Mouse (Mus musculus) embryonic stem cell, embryonic (primary cell): ENCODE data around the gene Tmprss7.

Source experiments
- CTCF ChIA-PET, 4 experiments: fragments of 300-600 bp in 2 of 4; fragments of 350-600 bp in 2 of 4; sonication (Branson Sonifier 250); formaldehyde crosslinking; loops; one replicate each; lab custom pipeline; 2022; ENCODE audit warnings: inconsistent platforms in 2 of 4; lab: Charles Lee
- POLR2A ChIA-PET, 4 experiments: fragments of 300-600 bp in 2 of 4; fragments of 350-600 bp in 2 of 4; sonication (Branson Sonifier 250); formaldehyde crosslinking; loops; one replicate each; lab custom pipeline; 2022; ENCODE audit warnings: antibody characterized with exemption in 4 of 4, inconsistent platforms in 1 of 4; lab: Charles Lee

Gene Tmprss7

DNA sequence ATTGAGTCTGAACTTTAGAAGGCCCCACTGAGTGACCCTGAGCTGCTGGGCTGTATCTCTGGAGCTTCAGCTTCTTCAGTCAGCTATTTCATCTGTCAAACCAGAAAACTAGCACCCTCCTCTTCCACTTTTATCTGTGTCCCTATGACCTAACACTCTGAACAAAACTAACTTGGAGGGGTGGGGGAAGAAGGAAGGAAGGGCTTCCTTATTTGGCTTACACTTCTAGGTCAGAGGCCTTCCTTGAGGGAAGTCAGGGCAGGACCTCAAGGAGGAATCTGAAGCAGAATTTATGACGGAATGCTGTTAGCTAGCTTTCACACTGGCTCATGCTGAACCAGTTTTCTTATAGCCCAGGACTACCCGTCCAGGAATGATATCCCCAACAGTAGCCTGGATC lies 42.0 kb downstream of the Tmprss7 start:
- POLR2A ChIA-PET: no interaction called here
- CTCF ChIA-PET: no interaction called here

DNA sequence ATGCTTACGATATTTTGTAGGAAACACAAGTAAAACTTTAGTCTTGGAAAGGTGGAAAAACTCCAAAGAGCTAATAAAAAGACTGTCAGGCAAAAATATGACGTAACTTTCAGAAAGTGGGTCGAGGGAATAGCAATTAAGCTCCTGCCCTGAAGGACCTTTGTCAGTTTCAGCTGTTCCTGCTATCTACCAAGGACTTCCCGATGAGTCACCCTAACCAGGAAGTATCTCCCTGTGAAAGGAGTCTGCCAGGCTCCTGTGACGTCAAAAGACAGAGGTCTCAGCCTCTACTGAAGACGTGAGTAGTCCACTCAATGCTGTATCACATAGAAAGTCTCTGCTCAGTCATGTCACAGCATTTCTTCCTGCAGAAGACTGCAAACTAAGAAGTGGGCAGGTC lies 49.1 kb downstream of the Tmprss7 start:
- ChIA-PET POLR2A (interaction anchor here in 1 of 4 experiments (0.8 kb wide), 1 partner anchor 9 kb away, joined by 3 read pairs; the partner anchor contains the start of gene BC016579), CTCF (interaction anchor here in 2 of 4 experiments (0.6 to 0.7 kb wide), 2 partner anchors 14 to 109 kb away, joined by 3 to 4 read pairs; no protein-coding TSS in a partner anchor)

DNA sequence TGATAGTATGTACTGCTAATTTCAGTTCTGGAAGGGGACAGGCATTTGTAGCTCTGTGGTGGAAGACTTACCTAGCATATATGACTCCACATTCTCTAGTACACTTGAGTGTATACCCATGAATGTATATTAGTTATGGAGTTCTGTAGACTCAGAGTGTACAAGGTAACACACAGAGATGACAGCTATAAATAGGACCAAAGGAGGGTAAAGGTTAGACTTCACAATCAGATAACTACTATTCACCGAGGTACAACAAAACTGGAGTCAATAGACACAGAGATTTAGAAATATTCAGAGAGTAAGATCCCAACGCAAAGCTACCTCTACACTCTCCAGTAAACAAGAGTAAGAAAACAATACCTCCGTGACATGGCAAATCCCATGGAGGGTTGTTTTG lies 49.5 kb downstream of the Tmprss7 start:
- ChIA-PET CTCF (interaction anchor here in 1 of 4 experiments (0.7 kb wide), 1 partner anchor 14 kb away, joined by 4 read pairs; no protein-coding TSS in a partner anchor), POLR2A (interaction anchor here in 2 of 4 experiments (0.6 to 0.8 kb wide), 2 partner anchors 10 to 117 kb away, joined by 3 to 6 read pairs; partner anchors contain the start of gene BC016579 (in 1 of the 2))

DNA sequence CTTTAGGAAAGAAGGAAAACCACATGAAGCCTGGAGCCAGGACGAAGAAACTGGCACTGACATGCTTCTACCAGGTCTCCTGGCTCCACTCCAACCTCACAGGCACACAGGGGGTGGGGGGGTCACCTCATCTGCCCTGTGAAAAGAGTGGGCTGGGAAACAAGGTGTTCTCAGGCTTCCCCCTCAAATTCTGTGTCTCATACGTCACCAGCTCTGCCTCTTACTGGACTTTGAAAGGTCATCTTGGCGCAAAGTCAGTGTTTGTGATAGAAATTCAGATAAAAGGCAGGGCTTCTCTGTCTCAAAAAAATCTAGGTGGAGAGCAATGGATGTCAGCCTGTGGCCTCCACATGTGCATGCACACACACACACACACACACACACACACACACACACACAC lies 52.2 kb downstream of the Tmprss7 start:
- ChIA-PET CTCF (no interaction called here), POLR2A (no interaction called here)

DNA sequence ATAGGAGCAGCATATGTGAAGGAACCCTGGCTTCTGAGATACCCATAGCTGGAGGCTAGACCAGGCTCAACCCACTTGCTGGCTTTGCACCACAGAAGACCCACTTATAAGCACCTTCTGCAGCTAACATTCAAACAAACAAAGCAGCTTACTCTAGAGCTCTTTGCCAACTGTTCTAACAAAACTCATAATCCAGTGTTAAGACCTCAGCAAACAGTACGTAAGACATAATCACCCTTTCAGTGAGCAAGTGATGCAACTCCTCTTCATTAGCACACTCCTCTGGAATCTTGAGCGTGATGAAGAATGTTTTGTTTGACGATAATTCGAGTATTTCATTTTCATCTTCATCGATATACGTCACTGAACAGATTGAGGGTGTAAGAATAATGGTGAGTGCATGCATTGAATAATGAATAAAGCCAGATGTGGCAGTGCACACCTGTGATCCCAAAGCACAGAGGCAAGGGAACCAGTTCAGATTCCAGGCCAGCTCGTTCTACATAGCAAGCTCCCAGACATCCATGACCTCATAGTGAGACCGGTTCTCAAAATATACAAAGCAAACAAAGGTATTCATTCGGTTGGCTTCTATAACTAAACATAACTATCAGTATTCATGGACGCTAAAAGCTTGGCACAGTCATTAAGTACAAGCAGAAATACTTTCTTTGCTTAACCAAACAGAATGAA lies 53.2 kb downstream of the Tmprss7 start:
- ChIA-PET CTCF (no interaction called here), POLR2A (no interaction called here)

DNA sequence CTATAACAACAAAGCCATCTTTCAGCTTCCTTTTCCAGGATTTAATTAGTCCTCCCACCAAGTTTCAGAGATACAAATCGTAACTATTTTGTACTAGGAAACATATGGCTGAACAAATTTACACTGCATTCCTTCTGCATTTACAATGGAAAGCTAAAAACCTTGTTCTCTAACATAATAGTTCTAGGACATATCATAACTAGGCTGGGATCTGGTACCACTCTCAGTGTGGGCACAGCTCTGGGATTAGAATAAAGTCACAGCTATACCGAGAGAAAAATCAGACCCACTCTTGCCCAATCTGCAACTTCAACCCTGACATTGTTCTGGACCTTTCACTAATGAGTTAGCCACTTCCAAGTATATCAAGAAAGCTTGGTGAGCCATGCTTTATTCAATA lies 57.6 kb downstream of the Tmprss7 start:
- CTCF ChIA-PET: interaction anchor here in 1 of 4 experiments (0.6 kb wide), 1 partner anchor 18 kb away, joined by 3 read pairs; no protein-coding TSS in a partner anchor

DNA sequence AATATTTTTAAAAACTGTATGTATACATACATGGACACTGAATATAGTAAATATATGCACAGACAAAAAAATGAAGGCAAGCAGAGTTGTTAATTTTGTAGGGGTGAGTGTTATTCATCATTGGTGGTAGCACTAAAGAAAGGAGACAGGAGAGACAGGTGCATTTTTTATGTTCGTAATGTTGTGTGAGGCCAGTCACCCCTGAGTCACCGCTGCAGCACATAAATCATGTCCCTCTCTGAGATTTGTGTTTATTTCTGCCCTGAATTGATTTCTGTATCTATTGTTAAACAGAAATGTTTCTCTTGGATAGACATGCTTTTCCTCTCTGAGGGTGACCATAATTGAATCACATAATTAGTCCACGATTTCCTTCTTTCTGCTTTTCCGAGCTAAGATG lies 61.0 kb downstream of the Tmprss7 start:
- POLR2A ChIA-PET: no interaction called here
- CTCF ChIA-PET: interaction anchor here in 2 of 4 experiments (0.6 to 0.8 kb wide), 2 partner anchors 52 to 467 kb away, joined by 3 to 5 read pairs; no protein-coding TSS in a partner anchor

More for the DNA sequence above, 57.6 kb downstream of the Tmprss7 start:
- POLR2A ChIA-PET: no interaction called here

DNA sequence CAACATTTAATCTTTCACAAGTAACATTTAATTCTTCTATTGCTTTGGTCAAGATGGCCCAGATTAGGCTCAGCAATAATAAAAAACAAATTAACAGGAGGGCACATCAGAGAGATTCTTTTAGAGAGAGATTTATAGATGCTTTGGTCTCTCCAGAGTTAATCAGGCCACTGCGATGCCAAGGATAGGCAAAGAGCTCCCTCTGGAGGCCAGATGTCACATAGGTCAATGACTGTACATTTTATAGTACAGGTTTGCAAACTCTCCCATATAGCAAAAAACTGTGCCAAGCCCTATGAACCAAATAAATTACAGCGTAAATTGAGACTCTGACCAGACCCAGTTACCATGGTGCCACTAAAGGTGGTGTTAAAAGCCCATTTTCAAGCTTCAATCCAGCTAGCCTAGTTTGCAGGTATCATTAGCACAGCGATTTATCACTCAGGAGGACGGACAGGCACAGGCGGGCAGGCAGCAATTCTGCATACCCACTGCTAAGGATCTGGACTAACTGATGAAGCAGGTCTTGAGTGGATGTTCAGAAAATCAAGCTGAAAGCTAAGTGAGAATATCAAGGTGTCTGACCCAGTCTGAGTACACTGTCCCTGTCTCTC lies 63.0 kb downstream of the Tmprss7 start:
- POLR2A ChIA-PET: interaction anchor here in 1 of 4 experiments (0.9 kb wide), 1 partner anchor 9 kb away, joined by 3 read pairs; no protein-coding TSS in a partner anchor

DNA sequence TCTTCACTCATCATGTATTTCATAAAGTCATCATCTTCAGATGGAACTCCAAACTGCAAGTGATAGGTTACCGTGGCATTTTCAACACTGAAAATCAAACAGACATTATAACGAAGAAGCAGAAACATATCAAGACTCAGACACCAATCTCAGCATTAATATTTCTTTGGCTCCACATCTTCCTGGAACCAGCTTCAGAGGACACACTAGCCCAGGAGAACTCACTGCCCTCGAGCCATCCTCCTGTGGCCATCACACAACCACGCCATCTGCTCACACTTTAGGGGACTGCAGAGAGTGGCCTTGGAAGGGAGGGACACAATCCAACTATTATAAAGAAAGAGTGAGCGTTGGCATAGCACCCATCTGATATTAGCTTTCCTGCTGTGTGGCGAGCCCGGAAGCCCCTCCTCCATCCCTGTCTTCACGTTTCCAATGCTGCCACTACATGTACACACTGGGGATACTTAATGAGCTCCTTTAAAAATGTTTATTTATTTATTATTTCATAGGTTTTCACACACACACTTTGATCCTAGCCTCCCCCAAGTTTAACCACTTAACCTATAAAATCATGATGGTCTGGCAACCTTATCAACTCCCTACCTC lies 63.9 kb downstream of the Tmprss7 start:
- ChIA-PET POLR2A (interaction anchor here in 1 of 4 experiments (0.5 to 0.9 kb wide), 2 partner anchors 10 to 644 kb away, joined by 3 to 4 read pairs; no protein-coding TSS in a partner anchor), CTCF (interaction anchor here in 3 of 4 experiments (0.6 to 2.1 kb wide), 14 partner anchors 15 to 437 kb away, joined by 3 to 8 read pairs (median 3); partner anchors contain the start of gene BC016579 (in 1 of the 3))

More for the DNA sequence above, 63.0 kb downstream of the Tmprss7 start:
- CTCF ChIA-PET: interaction anchor here (0.6 to 2.1 kb wide), 18 partner anchors 14 to 438 kb away, joined by 3 to 8 read pairs (median 3); partner anchors contain the start of gene BC016579 (in 1 of the 4)

DNA sequence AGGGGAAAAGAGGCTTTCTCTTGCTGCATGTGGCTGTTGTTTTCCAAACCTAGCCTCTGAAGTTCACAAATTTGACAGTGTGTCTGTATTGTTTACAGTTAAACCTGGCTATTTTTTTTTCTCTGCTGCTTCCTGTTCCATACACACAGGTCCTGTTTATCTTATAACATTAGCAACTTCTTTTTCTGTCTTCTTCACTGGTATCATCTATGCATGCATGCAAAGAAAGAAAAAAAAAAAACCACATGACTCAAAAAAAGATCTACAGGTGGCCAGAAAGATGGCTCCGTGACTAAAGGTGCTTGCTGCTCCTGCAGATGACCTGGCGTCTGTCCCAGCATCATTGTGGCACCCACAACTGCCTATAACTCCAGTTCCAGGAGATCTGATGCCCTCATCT lies 68.1 kb downstream of the Tmprss7 start:
- POLR2A ChIA-PET: no interaction called here
- CTCF ChIA-PET: no interaction called here

DNA sequence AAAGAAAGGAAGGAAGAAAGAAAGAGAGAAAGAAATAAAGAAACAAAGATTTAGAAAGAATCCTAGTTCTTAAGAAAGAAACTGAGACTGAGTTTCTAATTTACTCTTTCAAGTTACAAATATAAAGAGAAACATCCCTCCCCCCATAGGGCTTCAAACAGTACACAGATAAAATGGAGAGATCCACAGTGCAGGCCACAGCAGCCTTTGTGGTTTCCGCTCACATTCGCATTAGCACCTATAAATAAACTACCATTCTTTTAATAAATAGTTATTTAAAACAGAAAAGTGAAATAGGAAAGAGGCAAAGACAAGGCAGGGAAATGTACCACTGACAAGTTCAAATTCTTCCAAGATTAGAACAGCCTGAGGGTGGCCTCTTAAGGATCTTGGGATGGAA lies 68.7 kb downstream of the Tmprss7 start:
- ChIA-PET CTCF (no interaction called here), POLR2A (no interaction called here)

DNA sequence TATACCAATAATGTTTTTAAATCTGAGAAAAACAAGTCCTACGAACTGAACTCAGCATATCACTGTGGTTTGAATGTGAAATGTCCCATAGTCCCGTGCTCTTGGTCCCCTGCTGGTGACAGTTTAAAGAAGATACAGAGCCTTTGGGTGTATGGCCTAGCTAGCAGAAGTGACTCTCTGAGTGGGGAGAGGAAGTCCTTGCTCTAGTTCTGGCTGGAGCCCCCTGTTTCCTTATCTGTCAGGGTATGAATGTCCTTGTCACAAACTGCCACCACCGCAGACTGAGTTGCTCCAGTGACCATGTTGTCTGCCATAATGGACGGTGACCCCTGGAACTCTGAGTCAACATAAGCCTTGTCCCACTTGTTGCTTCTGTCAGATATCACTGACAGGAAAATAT lies 70.2 kb downstream of the Tmprss7 start:
- CTCF ChIA-PET: no interaction called here
- POLR2A ChIA-PET: no interaction called here

DNA sequence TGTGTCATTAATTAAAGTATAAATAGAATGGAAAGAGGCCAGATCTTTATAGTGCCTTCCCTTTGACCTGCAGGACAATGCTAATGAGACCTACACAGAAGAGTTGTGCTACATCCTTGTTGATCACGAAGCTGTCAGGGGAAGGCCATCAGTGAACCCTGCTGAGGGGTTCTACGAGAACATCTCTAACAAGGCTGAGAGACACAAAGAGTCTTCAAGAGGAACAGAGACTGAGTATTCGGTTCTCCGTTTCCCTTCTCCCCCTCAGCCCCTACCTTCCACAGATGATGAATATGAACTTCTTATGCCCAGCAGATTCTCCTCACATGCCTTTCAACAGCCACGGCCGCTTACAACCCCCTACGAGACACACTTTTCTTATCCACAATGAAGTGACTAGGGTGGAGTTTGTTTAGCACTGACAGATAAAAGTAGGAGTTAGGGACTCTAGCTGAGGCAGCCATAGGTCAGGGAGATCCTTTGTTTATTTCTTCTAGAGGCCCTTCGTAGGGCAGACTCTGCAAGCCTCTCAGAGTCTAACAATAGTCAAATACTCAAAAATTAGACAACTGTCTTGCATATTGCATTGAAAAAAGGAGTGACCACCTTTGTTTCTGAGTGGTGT lies 73.6 kb downstream of the Tmprss7 start:
- ChIA-PET POLR2A (no interaction called here), CTCF (no interaction called here)

DNA sequence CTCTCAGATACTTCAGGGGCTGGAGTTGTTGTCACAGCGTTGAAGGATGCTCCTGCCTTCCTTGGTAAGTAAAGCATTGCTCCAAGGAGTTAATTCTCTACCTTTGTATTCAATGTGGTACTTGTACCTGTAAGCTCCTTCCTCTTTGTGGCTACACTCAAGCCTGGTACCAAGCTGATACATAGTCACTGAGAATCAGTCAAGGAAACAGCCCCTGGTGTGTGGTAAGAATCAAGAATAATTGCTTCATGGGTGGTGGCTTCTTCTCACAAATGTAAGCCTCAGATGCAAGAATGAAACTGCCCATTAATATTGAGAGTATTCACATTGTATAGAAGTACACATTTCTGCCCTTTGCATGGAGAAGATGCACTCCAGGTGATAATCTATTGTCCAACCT lies 77.5 kb downstream of the Tmprss7 start:
- ChIA-PET CTCF (no interaction called here), POLR2A (no interaction called here)

DNA sequence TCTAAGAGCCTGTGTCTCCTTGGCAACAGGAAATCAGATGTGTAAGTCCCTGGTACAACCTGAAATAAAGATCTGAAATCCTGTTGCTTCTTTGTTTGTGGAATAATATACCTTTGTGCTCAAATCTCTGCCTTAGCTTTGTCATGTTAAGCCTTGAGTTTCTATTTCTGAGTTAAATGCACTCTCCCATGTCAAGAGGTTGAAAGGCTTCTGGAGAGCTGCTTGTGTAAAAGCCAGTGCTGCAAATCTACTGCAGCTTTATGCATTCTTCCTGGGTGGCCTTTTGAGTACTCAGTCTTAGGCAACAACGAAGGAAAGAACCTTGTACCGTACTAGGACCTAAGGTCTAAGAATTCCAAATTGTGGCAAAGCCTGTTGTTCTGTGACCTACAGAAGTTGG lies 80.2 kb downstream of the Tmprss7 start:
- CTCF ChIA-PET: no interaction called here

DNA sequence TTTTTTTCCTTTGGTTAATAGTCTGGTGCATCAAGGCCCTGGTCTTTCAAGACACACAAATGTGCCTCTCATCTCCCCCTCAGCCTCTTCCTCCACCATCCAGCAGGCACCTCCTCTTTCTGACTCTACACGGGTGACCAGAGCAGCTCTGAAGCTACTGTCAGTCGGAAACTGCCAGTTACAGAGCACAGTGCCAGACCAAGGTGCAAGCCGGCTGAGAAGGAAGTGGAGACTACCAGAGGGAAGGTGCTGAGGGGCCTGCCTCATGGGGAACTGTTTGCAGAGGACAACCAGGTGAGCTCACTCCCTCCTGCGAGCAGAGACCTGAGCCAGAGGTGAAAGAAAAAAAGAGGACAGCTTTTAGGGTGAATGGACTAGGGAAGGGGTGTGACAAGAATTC lies 83.2 kb downstream of the Tmprss7 start, which contains the start of gene Gcsam:
Gene Gcsam (plus strand): TSS at position 114 of the 400 bp plus-strand sequence.
- ChIA-PET CTCF (interaction anchor here in 1 of 4 experiments (1.4 kb wide), 1 partner anchor 28 kb away, joined by 3 read pairs; no protein-coding TSS in a partner anchor), POLR2A (no interaction called here)

More for the DNA sequence above, 80.2 kb downstream of the Tmprss7 start:
- POLR2A ChIA-PET: no interaction called here

DNA sequence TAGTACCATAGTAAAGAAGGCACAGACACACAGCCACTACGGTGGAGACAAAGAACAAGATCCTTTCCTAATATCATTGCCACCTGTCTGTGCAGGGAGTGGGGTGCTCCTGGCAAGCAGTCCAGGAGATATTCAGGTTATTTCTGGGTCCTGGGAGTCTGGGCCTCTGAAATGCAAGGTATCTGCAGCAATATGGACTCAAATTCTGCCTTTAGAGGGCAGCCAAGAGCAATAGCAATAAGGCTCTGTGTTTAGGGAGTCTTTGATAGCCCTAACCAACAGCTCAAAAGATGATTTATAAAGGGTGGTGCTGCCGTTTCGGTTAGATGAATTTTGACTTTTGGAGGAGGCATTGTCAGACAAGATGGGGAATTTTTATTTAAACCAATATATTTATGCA lies 84.2 kb downstream of the Tmprss7 start:
- POLR2A ChIA-PET: interaction anchor here in 1 of 4 experiments (0.6 kb wide), 1 partner anchor 90 kb away, joined by 4 read pairs; no protein-coding TSS in a partner anchor
- CTCF ChIA-PET: interaction anchor here in 3 of 4 experiments (0.6 to 1.4 kb wide), 6 partner anchors 14 to 863 kb away, joined by 3 to 6 read pairs (median 3); partner anchors contain the start of gene Gtpbp8 (in 1 of the 3)

DNA sequence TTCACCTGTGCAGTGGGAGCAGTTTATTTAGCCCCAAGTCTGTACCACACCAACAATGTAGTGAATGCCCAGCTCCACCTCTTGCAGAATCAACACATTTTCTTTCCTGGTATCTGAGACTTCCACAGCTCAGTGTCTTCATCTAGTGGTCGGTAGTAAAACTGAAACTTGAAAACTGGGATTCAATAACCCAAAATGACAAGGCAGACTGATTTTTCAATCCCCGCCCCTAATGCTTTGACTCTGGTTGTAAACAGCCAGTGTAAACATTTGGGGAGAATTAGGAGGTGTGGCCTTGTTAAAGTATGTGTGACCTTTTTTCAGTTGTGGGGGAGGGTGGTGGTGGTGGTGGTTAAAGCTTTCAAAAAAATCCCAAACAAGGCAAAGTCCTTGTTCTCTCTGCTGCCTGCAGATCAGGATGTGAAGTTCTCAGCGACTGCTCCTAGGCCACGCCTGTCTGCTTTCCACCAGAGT lies 84.9 kb downstream of the Tmprss7 start:
- CTCF ChIA-PET: interaction anchor here in 1 of 4 experiments (0.8 to 0.9 kb wide), 2 partner anchors 9 to 76 kb away, joined by 4 to 5 read pairs; no protein-coding TSS in a partner anchor
- POLR2A ChIA-PET: interaction anchor here in 1 of 4 experiments (1.4 kb wide), 1 partner anchor 87 kb away, joined by 3 read pairs; no protein-coding TSS in a partner anchor
